Mouse (Mus musculus) cortical plate, adult 2 months (tissue): ENCODE results near the gene Slc20a1. TPM values are rescaled to one million over a fixed set of nuclear protein-coding genes. Genes with fewer than 3 reads are reported as not detected.

Experiments
- H3K27ac ChIP-seq: fragments of 200-500 bp; 2 replicates; pipeline ENCODE4 v1.5.1; 2012; ENCODE audit warnings: low read length, control low read depth, inconsistent platforms; ENCODE audit not compliant: insufficient read depth
- H3K4me1 ChIP-seq: fragments of 200-500 bp; 2 replicates; pipeline ENCODE4 v1.6.1; 2011; ENCODE audit warnings: low read length; ENCODE audit not compliant: control insufficient read depth, insufficient read depth
- H3K4me3 ChIP-seq: fragments of 200-500 bp; 2 replicates; pipeline ENCODE4 v1.5.1; 2011; ENCODE audit warnings: mild to moderate bottlenecking, low read length, control low read depth; ENCODE audit not compliant: insufficient read depth
- CTCF ChIP-seq: fragments of 200-500 bp; IDR thresholded peaks from 2 replicates; pipeline ENCODE4 v1.5.1; 2011; ENCODE audit warnings: mild to moderate bottlenecking, control low read depth, low read length; ENCODE audit not compliant: insufficient read depth; ENCODE audit errors: extremely low read depth
- POLR2A ChIP-seq: fragments of 200-500 bp; IDR thresholded peaks from 2 replicates; pipeline ENCODE4 v1.6.1; 2011; ENCODE audit warnings: mild to moderate bottlenecking, low read length, control low read depth; ENCODE audit not compliant: insufficient read depth; ENCODE audit errors: extremely low read depth
- polyA plus RNA-seq: library from polyadenylated mRNA; depleted of rRNA; stranded (reverse); fragments of >200 nt; gene quantifications from 2 replicates; pipeline ENCODE4 v1.2.3, GENCODE M21; 2012; rRNA removed

The Slc20a1 gene
- polyA plus RNA-seq: 141 and 153 TPM in 2 replicates

DNA sequence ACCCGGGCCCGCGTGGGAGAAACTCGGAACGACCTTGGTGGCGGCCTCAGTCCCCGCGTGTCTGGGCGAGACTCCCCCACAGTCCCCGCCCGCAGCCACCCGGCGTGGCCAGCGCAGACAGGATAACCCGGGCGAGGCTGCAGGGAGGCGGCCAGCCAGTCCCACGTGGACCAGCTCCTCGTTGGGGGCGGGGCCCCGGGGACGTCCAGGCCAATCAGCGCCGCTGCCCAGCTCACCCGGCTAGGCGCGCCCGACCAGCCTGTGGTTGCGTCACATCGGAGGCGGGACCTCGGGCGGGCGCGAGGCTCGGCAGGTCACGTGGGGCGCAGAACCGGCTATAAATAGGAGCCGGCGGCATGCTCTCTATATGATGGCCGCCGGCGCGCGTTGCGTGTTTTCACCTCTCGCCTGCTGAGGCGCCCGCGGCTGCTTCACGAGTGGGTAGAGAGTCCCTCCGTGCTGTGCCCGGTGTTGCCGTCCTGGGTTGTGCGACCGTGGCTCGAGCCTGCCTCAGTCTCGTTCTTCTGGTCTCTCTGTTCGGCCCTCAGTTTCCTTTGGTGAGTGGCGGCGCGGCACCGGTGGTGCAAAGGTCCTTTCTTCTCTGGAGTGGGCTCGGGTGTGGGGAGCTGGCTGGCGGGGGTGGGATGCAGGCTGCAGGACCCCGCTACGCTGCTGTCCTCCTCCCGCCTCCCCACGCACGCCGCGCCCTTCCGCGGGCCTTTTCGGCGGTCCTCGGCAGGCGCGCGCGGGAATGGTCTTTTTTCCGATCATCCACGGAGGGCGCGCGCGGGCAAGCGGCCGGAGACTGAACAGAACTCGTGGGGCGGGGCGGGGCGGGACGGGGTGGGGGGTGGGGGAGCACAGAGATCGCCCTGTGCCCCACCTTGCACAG lies at the start of gene Slc20a1:
Slc20a1 (plus strand) TSS at position 329 of the 892 bp plus-strand sequence.
- TF ChIP-seq CTCF (no peak), POLR2A (peak; percentile 94)
- Histone ChIP-seq H3K27ac (peak within 1 kb of the TSS; percentile 99), H3K4me3 (peak within 1 kb of the TSS; percentile 98), H3K4me1 (no peaks in the 10 kb centered on the region; the same call in 1 of the 2 replicates)

DNA sequence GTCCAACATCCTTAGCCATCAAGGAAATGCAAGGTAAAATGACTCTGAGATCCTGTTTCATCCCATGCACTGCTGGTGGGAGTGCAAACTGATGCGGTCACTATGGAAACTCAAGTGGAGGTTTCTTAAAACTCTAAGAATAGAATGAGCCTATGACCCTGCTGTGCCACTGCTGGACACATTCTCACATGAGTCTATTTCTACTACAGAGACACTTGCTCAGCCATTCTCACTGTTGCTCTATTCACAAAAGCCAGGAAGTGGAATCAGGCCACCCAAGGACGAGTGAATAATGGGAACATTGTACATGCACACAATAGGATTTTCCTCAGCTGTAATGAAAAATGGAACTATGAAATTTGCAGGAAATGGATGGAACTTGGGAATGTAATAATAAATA lies 49.7 kb upstream of the Slc20a1 start:
- H3K27ac ChIP-seq: no peak overlapping the region
- H3K4me3 ChIP-seq: no peak overlapping the region
- TF ChIP-seq POLR2A (no peak), CTCF (no peak)
- H3K4me1 ChIP-seq: no peaks in the 10 kb centered on the region

DNA sequence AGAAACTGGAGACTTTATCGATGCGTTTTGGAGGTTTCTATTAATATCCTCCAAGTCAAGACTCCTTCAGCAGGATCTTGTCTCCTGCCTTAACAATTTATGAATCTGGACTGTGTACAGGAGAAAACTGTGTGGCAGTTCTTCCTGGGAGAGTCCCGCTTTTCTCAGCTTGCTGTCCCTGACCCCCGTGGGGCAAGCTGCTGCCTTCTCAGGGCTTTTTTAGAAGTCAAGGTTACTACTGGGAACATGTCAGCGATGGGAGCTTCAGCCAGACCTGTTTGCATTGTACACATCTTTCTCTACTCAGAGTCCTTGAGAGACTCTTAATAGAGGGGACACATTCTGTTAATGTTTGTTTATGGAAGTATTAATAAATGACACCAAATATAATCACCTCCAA lies 48.2 kb upstream of the Slc20a1 start:
- Histone ChIP-seq H3K27ac (no peak overlapping the region), H3K4me1 (no peaks in the 10 kb centered on the region)
- TF ChIP-seq CTCF (no peak), POLR2A (no peak)

GRCm38 (mm10) chr2:129151111-129151510 lies 47.5 kb upstream of the Slc20a1 start:
- H3K27ac ChIP-seq: no peak overlapping the region
- TF ChIP-seq POLR2A (no peak), CTCF (no peak)
- no peak overlapping the region for H3K4me3 ChIP-seq
- H3K4me1 ChIP-seq: no peaks in the 10 kb centered on the region

More for the DNA sequence above, 48.2 kb upstream of the Slc20a1 start:
- no peak overlapping the region for H3K4me3 ChIP-seq

DNA sequence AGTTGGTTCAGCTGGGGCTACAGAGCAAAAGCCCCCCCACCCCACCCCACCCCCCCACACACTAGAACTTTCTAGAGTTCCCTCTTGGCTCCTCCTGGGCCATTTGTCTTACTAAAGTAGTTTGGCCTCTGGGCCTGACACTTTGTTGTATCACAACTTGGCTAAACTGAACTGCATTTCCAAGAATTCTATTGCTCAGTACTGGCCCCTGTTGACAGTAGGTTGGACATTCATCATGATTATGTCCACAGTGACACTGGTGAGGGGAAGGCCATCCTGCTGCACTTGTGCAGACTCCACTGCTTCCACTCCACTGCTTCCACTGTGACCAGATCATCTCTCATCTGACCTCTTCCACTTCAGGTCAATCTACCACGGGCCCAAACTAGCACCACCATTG lies 45.8 kb upstream of the Slc20a1 start:
- no peak overlapping the region for H3K4me3 ChIP-seq
- no peak overlapping the region for H3K27ac ChIP-seq
- no peaks in the 10 kb centered on the region for H3K4me1 ChIP-seq
- TF ChIP-seq CTCF (no peak), POLR2A (no peak)

DNA sequence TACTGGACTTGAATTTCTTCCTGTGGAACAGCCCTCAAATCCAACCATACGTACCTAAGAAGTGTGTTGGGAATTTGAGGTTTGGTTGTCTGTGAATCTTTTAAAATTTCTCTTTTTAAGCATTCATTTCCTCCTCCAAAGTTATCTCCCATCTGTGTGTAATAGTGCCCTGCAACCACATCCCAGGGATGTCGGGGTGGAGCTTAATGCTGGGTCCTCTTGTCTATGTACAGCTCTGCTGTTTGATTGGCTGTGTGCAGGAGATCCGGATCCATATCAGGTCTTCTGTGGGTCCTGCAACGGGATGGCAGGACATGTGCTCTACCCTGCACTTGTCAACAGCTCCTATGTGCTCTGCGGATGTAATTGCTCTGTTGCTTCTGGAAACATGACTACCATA lies 33.7 kb upstream of the Slc20a1 start:
- Histone ChIP-seq H3K4me3 (no peak overlapping the region), H3K4me1 (no peaks in the 10 kb centered on the region), H3K27ac (no peak overlapping the region)
- TF ChIP-seq CTCF (no peak), POLR2A (no peak)

DNA sequence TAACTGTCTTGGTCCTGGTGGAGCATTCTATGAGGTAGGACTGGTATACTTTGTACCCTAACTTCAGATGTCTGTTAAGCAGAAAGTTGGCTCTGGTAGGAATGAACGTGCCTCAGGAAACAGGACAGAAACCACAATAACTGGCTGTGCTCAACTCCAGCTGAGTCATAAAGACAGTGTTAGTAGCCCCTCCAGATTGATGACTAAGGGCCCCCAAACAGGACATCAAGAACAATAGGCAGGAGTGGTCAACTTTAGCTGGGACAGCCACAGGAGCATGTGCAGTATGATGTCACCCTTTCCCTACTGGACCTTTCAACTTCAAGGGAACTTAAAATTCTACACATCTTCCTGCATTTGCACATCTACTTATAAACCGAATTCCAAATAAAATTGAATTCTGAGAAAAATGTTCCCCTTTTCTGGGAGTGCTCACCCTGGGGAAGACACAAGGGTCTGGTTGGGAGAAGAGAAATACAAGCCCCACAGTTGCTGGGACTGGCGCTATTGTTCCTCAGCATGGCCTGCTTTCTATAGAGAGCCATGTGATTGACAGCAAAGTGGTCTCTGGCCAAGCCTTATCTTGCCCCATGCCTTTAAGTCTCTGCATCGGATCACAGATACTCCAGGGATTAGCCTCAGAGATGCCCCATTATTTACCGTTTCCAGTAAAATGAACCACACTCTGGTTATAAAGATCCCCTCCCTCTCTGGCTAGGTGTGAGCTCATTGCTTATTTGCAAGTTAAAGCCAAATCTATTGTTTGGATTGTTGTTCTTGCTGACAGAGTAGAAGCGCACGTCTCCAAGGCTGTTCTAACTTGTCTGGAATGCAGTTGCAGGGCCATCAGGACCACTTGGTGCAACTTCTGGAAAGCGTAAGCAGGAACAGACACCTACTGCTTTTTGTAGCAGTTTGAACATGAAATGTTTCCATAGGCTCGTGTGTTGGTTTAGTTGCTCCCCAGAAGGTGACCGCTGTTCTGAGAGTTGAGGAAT lies 31.8 kb upstream of the Slc20a1 start:
- H3K4me3 ChIP-seq: no peak overlapping the region
- TF ChIP-seq CTCF: no peak
- TF ChIP-seq POLR2A: no peak
- H3K27ac ChIP-seq: no peak overlapping the region
- H3K4me1 ChIP-seq: no peaks in the 10 kb centered on the region

DNA sequence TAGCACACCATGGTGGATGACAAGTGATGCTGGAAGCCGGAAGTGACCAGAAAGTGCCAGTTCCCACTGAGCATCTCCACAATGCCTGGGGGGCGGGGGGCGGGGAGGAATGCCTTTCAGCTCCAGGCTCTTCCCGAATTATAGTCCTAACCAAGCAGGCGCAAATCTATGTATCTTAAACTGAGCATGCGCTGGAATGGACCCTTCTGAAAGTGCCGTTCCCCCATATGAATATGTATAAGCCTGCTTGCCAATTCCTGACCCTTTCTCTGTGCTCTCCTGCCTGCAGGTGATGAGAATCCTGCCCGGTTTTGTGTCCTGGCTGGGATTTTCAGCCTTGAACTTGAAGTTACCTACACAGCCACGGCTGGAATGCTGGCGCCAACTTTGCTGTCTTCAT lies 25.2 kb upstream of the Slc20a1 start:
- TF ChIP-seq CTCF (no peak), POLR2A (no peak)
- Histone ChIP-seq H3K4me1 (no peaks in the 10 kb centered on the region), H3K4me3 (no peak overlapping the region), H3K27ac (no peak overlapping the region)

DNA sequence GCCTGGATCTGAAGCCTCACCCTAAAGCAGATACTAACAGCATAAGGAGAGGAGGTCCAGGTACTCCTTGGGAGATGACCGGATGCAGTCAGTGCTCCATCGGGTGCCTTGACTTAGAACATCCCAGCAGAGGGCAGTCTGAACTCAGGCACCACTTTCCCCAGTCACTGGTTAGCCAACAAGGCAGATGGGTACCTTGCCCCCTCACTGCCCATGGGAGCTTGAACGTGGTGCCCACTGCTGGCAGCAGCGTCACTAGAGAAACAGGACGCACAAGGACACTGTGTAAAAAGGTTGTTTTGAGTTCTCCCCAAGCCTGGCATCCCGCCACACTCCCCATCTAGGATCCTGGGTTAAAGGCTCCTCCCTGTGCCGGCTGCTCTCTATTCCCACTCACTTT lies 24.1 kb upstream of the Slc20a1 start:
- Histone ChIP-seq H3K4me3 (no peak overlapping the region), H3K27ac (no peak overlapping the region), H3K4me1 (no peaks in the 10 kb centered on the region)
- TF ChIP-seq POLR2A (no peak), CTCF (peak; percentile 83)
